Mouse (Mus musculus) thymus, adult 18-20 months (tissue): ENCODE data around the gene Rpl26.
A peak's percentile ranks its signal among the peaks of the same experiment; 100 is the strongest.

Source experiments
- DNase-seq, 2 experiments: peaks; one replicate each; pipeline ENCODE4 v3.0.0; 2022; ENCODE audit warnings: mixed read lengths in 2 of 2

Rpl26 gene

GRCm38 (mm10) chr11:68901351-68902046 is at the start of gene Rpl26:
Gene Rpl26, plus strand, starts transcription at chr11:68901583.
- DNase-seq = peak; percentile 92 to 96

- DNase-seq = no peak
These were observed 49.5 kb upstream of the Rpl26 start for GRCm38 (mm10) chr11:68851644-68852485.

- peak in 1 of 2 experiments; percentile 55 for DNase-seq
These were observed 48.9 kb upstream of the Rpl26 start for GRCm38 (mm10) chr11:68852486-68852901.

- DNase-seq = peak; percentile 100
These were observed 48.4 kb upstream of the Rpl26 start for GRCm38 (mm10) chr11:68852932-68853409.

GRCm38 (mm10) chr11:68853611-68854401 is 47.6 kb upstream of the Rpl26 start:
- peak in 1 of 2 experiments; percentile 13 for DNase-seq

- DNase-seq = no peak
These were observed 46.8 kb upstream of the Rpl26 start for GRCm38 (mm10) chr11:68854621-68855020.

- no peak for DNase-seq
These were observed 44.1 kb upstream of the Rpl26 start for GRCm38 (mm10) chr11:68857329-68857728.

- DNase-seq = no peak
These were observed 41.3 kb upstream of the Rpl26 start for GRCm38 (mm10) chr11:68859943-68860593.

- DNase-seq = no peak
These were observed 39.1 kb upstream of the Rpl26 start for GRCm38 (mm10) chr11:68862260-68862659.

GRCm38 (mm10) chr11:68863631-68864091 is 37.7 kb upstream of the Rpl26 start:
- no peak for DNase-seq

GRCm38 (mm10) chr11:68864544-68865189 is 36.7 kb upstream of the Rpl26 start:
- no peak for DNase-seq

GRCm38 (mm10) chr11:68871277-68871676 is 30.1 kb upstream of the Rpl26 start:
- no peak for DNase-seq

- no peak for DNase-seq
These were observed 29.6 kb upstream of the Rpl26 start, which contains the start of gene Ndel1 for GRCm38 (mm10) chr11:68871748-68872147. Gene Ndel1, minus strand, starts transcription at chr11:68871858.

- DNase-seq = no peak
These were observed 26.5 kb upstream of the Rpl26 start for GRCm38 (mm10) chr11:68874841-68875240.

GRCm38 (mm10) chr11:68878811-68879210 is 22.6 kb upstream of the Rpl26 start:
- DNase-seq = no peak

- no peak for DNase-seq
These were observed 19.3 kb upstream of the Rpl26 start for GRCm38 (mm10) chr11:68882107-68882506.

- no peak for DNase-seq
These were observed 17.5 kb upstream of the Rpl26 start for GRCm38 (mm10) chr11:68883843-68884242.

- DNase-seq = no peak
These were observed 17.0 kb upstream of the Rpl26 start for GRCm38 (mm10) chr11:68884368-68884767.

GRCm38 (mm10) chr11:68886091-68886490 is 15.3 kb upstream of the Rpl26 start:
- DNase-seq = no peak

GRCm38 (mm10) chr11:68888253-68888652 is 13.1 kb upstream of the Rpl26 start, which contains the start of gene Rnf222:
Gene Rnf222, plus strand, starts transcription at chr11:68888553.
- DNase-seq = no peak

GRCm38 (mm10) chr11:68888653-68889052 is 12.7 kb upstream of the Rpl26 start:
- DNase-seq = no peak

- no peak for DNase-seq
These were observed 10.8 kb upstream of the Rpl26 start for GRCm38 (mm10) chr11:68890625-68891024.
